Mouse (Mus musculus): ENCODE measurements around the gene Zbed4.
"Not testable (repeated sequence)": the region's sequence is repeated elsewhere in the genome, so short reads cannot be mapped to it uniquely, and the experiment has no call there.

Gene Zbed4

DNA sequence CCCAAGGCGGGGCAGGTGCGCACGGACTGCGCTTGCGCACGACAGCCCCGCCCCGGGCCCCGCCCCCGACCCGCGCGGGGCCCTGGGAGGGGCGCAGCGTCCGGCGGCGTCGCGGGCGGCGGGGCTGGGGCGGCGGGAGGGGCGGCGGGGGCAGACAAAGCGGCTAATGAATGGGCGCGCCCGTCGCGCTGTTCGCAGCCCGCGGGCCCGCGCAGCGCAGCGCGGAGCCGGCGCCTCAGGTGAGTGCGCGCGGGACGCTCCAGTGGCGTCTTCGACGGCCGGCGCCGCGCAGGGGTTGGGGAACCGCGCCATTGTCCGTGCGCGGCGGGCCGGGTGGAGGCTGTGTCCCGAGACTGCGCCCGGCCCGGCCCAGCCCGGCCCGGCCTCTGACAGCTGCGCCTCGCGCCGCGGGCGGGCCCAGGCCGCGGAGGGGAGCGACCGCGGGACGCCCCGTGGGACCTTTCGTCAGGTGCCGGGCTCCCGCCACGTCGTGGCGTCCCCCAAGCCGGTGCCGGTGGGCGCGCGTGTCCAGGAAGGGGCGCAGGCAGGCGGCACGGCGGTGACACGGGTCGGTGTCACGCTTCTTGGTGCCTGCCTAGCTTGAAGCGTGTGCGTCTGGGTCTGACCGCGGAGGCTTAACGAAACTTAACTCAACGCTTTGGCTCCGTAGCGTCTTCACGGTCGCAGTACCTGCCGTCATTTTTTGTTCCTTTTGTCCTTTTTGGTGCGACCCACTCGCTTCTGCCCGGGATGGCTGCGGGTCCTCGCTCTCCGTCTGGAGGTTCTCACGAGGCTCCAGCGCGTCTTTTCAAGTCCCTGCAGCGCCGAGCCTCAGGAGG lies at the start of gene Zbed4:
Gene Zbed4, plus strand, starts transcription at position 97 of the 839 bp plus-strand sequence.
- no peak for DNase-seq (ENCODE audit: low read depth, low spot score)

DNA sequence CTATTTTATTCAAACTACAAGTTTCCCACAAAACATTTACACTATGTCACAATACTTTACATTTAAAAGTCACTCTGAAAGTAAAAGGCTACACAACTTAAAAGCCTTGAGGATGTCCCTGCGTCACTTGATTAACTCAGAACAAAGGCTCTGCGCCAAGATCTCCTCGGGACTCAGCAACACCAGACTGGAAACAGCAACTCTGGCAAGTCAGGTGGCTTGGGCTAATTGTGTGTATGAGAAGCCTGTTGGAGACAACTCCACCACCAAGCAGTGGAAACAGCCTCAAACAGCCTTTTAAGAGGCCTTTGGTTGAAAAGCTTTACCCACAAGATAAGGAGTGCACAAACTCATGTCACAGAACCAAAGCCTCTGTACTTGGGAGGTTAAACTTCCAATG lies 49.0 kb upstream of the Zbed4 start:
- DNase-seq (ENCODE audit: low read depth, low spot score), result no peak

DNA sequence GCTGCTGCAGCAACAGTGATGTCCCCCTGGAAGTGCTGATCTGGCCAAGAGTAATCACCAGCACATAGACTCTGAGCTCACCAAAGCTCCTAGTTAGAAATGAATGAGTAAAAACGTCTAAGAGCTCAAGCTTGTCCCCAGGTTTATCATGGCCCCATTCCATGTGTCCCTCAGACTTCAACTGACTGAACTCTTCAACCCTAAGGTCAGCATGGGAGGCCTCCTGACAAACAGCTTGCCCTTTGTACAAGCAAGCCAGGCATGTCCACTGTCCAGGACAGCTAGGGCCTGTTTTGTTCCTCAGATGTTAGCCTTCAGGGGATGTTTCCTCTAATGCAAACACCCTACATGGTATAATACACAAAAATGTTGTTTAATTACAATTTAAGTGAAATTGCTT lies 47.2 kb upstream of the Zbed4 start:
- DNase-seq (ENCODE audit: low read depth, low spot score), result no peak

DNA sequence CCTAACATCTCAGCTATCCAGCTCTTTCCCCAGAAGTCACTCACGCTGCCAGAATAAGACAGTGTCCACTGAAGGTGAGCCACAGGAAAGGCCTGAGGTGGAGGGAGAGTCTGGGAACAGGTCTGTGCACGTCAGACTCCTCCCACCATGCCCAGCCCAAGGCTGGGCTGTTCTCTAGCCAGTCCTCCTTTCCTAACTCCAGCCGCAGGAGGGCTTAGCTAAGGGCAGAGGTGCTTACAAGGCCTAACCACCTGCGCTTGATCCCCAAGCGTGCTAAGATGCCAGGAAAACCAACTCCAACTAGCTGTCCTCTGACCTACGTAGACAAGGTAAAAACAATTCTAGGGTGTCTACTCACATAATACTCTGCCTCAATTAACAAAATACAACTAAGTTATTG lies 45.1 kb upstream of the Zbed4 start:
- DNase-seq (ENCODE audit: low read depth, low spot score), result no peak

DNA sequence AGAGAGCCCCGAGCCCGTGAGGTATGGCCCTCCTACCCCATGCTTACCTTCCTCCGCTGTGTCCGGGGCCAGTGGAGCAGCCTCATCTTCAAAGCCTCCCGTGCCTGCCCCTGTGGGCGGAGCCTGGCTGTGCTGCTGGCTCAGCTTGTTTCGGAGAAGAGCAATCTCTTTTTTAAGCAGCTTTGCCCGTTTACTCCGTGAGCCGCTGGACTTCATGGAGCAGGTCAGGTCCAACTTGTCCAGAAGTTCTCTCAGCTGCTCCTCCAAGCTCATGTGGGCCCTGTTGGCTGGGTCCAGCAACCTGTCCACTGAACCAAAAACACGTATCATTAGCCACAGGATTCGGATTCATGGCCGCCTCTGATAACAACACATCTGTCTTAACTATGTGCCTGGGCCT lies 44.5 kb upstream of the Zbed4 start:
- DNase-seq (ENCODE audit: low read depth, low spot score), result not testable (repeated sequence)

DNA sequence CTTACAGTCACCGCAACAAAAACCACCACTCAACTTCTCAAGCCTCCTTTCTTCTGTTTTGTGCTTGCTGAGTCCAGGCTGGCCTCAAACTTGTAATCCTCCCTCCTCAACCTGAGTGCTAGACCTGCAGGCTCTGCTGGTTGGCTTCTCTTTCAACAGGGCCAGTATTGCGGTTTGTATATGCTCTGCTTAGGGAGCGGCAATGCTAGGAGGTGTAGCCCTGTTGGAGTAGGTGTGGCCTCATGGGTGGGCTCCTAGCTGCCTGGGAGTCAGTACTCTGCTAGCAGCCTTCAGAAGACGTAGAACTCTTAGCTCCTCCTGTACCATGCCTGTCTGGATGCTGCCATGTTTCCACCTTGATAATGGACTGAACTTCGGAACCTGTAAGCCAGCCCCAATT lies 43.3 kb upstream of the Zbed4 start:
- no peak for DNase-seq (ENCODE audit: low read depth, low spot score)

DNA sequence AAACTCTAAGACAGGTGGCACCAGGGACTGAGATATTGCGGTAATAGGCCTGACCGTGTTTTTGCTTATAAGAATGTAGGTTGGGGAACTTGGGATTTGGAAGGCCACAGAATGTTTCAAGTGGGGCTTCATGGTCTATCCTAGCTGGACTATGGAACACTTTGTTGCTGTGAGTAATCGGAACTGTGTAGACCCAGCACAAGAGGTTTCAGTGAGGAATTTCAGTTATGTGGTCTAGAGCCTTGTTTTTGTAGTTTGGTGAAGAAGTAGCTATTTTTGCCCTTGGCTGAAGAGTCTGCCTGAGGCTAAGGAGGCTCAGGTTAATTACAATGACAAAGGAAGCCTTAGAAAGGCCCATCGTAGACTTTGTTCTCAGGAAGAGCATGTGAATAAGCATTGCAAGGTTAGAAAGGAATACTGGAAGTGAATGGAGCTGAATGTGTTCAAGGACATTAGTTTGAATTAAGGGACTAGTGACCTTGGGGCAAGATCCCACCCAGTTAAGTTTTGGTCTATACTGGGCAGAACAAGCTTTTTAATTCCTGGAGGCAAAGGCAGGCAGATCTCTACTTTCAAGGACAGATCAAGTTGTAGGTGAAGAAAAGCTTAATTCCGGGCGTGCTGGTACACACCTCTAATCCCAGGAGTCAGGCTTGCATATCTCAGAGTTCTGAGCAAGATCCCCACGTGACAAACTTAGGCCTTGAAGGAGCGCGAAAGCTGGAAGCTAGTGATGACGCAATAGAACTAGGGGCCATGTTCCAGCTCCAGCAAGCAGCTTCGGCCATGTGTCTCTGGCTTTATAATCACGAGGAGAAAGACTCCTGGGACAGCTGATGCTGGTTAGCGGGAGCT lies 42.6 kb upstream of the Zbed4 start:
- DNase-seq (ENCODE audit: low read depth, low spot score), result no peak

DNA sequence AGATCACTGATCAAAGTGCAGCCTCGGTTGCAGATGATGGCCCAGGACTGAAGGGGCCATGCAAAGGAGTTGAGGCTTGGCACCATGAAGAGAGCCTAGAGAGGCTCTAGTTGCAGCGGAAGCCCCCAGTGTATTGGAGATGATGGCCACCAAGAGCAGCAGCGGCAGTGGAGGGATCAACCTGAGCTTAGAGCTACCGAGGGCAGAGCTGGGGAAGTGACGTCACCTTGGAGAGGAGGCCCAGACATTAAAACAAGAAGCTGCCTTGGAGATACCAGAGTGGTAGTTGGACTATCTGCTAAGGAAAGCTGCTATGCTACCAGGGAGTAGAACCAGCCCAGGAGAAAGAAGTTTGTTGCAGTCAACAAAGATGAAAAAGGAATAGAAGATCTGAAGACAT lies 41.6 kb upstream of the Zbed4 start:
- no peak for DNase-seq (ENCODE audit: low read depth, low spot score)

DNA sequence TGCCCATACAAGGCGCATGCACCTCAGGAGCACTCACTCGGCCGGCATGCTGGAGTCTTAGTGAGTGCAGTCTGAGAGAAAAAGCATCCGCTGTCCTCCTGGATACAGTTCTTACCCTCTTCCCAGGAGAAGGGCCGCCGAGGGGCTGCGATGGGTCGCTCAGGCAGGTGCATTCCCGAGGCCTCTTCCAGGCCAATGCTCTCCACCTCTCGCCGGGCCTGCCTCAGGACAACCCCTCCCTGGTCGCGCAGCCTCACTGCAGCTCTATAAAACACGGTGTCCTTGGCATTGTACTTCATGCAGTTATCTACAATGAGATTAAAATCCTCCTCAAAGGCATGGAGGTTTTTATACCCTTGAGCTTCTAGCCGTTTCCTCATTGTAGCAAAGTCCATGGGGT lies 39.0 kb upstream of the Zbed4 start:
- DNase-seq (ENCODE audit: low read depth, low spot score), result no peak

DNA sequence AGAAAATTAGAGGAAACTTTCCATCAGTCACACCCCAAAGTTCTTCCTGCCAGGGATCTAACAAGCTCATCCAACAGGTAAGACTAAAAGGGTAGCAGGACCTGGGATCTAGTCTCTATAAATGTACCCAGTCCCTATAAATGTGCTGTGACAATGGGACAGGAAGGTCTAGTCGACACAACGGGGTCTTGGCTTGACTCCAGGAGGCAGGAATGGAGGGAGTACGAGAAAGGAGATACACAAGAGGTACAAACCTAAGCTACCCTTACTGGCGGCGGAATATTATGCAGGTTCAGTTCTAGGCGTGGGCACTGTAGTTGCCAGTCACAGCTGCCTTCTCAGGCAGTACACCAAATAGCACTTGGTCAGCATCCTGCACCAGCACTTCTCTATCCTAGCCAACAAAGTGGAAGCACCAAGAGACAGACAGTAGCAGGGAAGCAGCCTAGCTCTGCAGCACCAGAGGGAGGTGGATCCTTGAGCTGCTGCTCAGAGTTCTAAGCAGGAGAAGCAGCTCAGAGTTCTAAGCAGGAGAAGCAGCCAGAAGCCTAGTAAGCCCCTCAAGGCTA lies 37.4 kb upstream of the Zbed4 start:
- no peak for DNase-seq (ENCODE audit: low read depth, low spot score)

DNA sequence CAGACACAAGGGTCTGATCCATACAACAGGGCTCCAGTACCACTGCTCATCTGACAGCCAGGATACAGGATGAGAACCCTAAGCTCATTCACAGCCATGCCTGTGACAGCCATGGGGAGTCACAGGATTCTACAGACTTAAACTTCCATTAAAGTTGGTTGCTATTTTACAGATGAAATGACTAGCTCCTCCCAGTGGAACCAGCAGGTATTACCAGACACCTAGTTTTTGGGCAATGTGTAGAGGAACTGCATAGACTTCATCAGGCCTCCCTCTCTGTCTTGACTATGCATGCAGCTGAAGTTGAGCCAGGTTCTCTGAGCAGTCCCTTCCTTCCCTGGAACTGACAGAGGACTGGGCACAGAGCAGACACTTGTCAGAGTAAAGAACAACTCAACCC lies 35.1 kb upstream of the Zbed4 start:
- DNase-seq (ENCODE audit: low read depth, low spot score), result no peak

DNA sequence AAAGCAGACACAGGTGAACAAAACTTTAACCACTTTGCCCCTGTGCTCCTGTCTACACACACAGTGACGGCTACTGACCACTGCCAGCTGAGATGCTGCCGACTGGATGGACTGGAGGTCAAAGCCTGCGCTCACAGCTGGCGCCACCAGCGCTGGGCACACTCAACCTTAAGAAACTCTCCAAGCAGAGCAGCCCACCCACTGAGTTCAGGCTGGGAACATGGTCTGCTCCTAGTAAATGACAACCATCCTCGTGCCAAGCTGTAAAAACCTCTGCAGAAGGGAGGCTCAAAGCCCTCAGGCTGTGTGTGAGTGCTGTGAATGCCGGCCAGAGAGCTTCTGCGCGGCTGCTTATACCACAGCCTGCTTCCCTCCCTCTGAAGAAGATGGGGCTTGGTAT lies 34.2 kb upstream of the Zbed4 start:
- no peak for DNase-seq (ENCODE audit: low read depth, low spot score)

DNA sequence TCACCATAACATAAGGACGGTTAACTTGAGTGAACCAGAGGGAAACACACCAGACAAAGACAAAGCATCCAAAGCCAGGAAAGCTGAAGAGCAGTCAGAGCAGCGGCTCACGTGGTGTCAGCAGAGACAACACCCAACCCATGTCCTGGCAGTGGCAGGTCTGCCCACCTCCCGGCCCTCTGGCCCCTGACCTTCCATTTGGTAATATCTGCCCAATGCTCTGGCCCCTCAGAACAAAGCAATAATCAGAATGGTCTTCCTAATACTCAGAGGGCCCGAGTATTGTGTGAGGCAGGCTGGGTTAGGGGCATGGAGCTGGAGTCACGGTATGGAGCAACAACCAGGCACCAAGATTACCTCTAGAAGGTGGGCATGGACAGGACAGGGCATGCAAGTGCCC lies 28.3 kb upstream of the Zbed4 start:
- DNase-seq (ENCODE audit: low read depth, low spot score), result no peak

DNA sequence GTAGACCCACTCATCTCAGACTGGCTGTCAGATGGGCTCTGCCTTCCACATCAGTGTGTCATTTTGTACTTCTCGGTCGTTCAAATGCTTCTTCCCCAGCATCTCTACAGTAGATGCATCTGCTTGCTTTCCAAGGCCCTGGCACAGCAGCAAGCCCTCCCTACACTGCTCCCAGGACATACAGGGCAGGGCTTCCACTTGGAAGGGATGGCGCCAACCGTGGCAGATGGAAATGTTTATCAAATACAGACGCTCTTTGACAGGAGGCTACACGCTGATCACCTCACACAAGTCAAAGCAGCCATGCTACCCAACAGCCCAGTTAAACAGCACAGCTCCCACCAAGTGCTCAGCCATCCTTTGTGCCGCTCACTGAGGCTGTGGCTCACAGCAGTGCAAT lies 27.1 kb upstream of the Zbed4 start:
- DNase-seq (ENCODE audit: low read depth, low spot score), result no peak

DNA sequence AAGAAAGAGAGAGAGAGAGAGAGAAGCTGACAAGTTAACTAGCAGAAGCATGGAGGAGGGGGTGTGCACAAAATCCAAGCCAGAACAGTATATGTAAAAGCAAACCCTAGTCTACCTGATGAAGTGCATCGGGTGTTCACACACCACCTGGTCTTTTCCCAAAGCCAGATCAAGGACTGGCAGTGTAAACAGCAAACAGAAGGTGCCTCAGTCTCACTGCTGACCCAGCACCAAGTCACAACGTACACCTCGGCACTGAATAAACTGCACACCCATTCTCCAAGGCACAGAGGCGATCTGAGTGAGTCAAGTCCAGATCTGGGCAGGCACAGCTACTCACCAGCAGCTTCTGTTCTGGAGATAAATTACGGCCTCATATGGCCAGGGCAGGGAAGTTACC lies 26.4 kb upstream of the Zbed4 start:
- DNase-seq (ENCODE audit: low read depth, low spot score), result no peak

DNA sequence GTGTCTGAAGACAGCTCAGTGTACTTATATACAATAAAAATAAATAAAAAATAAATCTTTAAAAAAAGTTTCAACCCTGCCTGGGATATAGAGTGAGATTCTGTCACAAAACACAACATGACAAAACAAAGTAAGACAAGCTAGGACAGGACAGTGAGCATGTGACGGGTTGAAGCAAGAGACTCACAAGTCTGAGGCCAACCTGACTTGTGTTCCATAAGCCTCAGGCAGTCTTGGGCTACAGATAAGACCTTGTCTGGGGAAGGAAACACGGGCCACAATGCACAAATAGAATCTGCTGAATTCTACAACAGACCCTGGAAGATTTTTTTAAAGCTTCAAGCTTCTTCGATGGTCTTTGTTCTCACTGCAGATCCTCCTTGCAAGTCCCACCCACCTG lies 24.3 kb upstream of the Zbed4 start:
- no peak for DNase-seq (ENCODE audit: low read depth, low spot score)

DNA sequence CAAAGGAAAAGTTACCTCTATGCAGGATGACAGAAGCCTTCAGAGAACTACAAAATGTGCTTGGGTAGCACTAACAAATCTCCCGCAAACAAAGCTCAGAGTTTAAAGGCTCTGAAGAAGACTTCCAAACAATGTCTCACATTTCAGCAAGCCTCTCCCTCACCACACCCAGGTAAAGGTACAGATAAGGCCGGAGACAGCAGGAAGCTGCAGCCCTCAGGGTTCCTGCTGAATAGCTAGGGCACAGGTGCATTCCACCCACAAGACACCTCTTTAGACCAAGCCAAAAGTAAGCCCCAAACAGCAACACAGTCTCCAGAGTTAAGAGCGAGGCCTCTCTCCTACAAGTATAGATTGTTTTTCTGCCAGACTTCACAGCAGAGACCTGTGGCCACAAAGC lies 20.7 kb upstream of the Zbed4 start:
- DNase-seq (ENCODE audit: low read depth, low spot score), result no peak

DNA sequence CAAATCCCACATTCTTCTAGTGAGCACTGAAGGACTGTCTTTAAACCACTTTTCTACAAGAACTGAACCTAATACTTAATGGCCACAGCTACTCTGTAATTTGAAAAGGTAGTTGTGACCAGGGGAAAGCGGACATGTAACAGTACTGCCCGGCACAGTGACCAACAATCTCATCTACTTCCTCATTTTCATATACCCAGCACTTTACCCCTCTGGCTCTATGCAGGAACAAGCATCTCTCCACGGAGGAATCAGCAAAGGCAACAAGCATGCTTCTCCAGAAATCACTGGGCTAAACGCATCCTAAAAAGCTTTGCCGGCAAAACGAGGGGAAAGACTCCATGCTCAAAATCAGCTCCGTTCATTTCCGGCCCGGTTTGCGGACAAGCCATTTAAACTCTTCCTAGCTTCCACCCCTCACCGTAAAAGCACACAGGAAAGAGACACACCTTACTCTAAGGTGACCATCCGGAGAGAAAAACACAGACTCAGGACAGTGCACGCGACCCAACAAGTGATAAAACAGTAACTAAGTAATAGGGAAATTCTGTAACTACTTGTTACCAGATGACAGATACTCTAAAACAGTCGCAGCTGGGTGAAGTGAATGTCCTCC lies 18.9 kb upstream of the Zbed4 start:
- DNase-seq (ENCODE audit: low read depth, low spot score), result no peak

DNA sequence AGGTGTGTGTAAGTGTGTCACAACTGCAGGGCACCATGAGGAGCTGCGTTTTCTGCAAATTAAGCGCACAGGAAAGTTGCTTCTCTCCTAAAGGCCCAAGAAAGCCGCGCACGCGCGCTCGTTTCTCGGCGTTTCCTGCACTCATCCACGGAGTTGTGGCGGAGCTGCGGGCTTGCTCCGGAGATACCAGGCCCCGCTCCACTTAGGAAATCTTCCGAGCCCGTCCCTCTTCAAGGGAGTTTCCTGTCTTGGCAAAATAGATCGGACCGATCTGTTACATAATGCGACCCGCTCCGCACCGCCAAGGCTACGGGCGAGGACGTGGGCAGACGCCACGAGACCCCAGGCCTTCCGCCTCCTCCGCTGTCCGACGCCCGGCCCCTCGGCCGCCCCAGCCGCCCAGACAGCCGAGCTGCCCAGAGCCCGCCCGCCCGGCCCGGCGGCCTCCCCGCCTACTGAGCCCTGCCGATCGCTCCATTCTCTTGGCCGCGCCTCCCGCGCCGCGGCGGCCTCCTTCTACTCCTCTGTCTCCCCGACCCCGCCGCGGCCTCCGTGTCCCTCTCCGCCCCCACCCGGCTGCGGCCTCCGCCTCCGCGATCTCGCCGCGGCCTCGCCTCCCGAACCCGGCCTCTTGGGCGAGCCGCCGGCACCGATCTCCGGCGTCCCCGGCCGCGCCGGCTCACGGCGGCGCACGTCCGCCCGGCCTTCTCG lies 18.3 kb upstream of the Zbed4 start:
- DNase-seq (ENCODE audit: low read depth, low spot score), result no peak

DNA sequence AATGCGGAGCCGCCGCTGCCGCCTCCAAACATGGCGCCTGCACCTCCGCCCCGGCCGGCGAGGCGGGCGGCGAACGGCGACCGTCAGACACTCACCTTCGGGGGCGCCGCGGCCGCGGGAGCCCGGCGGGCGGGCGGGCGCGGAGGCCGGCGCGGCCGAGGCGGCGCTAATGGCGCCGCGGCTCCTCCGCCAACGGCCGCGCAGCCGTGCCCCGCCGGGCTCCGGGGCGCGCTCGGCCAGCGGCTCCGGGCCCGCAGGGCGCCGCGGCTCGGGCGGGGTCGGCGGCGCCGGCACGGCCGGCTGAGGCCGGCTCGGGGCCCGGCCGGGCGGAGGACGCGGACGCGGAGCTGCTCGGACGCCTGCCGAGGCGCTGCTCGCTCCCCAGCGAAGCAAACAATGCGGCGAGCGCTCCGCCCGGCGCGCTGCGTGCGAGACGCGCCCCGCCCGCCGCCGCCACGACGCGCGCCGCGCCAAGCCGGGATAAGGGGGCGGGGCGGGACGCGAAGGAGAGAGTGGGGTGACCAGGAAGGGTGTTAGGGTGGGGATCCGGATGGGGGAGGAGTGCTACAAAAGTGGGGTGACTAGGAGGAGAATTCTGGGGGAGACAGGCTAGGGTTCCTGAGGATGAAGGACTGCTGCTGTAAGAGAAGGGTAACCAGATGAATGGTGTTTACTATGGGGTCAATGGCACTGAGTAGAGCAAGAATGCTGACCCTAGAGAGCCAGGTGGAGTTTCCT lies 17.5 kb upstream of the Zbed4 start, which contains the start of gene Brd1:
Gene Brd1, minus strand, starts transcription at position 400 of the 738 bp plus-strand sequence.
- peak; percentile 70 for DNase-seq (ENCODE audit: low read depth, low spot score)

DNA sequence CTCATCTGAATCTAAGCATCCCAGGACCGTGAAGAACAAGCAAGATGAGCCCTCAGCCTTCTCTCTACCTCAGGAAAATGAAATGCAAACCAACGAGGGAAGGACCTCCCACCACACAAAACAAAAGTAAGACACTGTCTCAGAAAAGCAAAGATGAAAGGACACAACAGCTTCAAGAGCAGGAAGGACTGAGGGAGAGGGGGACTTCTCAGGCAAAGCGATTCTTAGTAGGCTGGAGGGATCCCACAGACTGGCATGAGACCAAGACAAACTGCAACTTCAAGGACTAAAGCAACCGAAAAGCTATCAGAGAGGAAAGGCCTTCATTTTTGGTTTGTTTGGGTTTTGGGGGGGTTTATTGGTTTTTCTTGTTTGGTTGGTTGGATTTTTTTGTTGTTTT lies 15.3 kb upstream of the Zbed4 start:
- DNase-seq (ENCODE audit: low read depth, low spot score), result no peak
